Mouse (Mus musculus): ENCODE data around the gene Topors. TPM values are rescaled to one million over a fixed set of nuclear protein-coding genes. Genes with fewer than 3 reads are reported as not detected.
A peak's percentile ranks its signal among the peaks of the same experiment; 100 is the strongest.

The Topors gene
- total RNA-seq, 2 experiments from 2014 or later: 18.0 to 19.9 TPM

DNA sequence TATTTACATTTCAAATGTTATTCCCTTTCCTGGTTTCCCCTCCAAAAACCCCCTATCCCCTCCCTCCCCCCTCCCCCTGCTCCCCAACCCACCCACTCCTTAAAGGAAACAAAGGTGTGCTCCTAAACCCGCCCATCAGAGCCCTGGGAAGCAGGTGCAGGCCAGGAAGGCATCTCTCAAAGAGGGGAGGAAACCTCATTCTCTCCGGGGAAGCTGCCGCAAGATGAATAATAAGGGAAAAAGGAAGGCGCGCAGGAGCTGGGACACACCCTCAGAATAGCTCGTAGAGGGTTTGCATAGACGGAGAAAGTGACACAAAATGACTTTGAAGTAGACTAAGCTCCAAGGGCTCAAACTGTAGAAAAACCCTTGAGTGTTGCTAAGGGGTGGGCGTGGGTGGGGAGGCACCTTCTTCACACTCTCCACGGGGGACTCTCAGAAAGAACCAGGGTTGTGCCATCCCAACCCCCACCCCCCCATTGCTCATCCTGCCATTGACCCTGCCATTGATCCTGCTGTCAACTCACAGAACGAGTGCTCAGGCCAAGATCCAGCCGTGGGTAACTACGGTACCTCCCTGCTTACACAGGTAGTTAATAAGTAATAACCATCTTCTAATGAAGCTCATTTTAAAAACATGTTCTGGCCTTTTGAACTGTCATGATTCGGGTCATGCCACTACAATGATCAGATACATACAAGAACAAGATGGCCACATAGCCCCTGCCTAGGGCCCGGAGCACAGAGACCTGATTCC is 48.5 kb downstream of the Topors start:
- no peak for DNase-seq (ENCODE audit: low spot score in 2 of 2)
- H3K4me3 ChIP-seq: no peak overlapping the region
- no peak overlapping the region for H3K27ac ChIP-seq
- no peak for TF ChIP-seq CTCF (conservative IDR thresholded peaks at IDR 0.05)

DNA sequence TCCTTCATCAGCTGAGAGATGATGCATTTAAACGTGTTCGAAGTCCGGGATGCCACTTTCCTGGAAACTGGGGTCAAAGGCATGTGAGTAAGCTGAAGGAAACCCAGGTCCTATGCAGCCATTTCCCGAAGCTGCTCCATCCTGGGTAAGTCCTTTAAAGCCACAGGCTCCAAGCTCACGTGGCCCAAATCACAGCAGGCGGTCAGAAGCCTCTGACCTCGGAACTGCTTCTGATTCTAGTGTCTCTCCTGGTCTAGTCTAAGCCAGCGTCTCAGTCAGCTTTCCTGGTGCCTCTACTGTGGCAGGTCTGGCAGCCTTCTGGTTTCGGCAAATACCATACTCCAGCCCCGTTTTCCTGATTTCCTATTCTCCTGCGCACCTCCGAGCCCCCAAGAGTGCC is 49.2 kb downstream of the Topors start:
- Histone ChIP-seq H3K27ac (no peak overlapping the region), H3K4me3 (no peak overlapping the region)
- no peak for DNase-seq (ENCODE audit: low spot score in 2 of 2)
- no peak for TF ChIP-seq CTCF (conservative IDR thresholded peaks at IDR 0.05)

DNA sequence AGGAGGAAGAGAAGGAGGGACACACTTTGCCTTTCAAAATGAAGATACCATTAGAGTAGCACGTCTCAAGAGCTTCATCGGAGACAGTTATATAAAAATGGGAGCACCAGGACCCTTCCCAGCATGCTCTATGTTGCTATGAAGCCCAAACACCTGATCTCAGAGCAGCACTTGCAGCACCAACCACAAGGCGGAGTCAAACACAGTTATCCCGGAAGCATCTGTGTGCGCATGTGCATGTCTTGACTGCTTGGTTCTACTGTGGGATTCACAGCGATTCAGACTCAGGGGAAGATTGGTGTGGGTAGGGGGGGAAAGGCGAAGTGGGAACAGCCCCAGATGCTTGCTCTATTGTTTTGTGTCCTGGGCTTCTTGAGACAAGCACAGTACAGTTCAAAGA is 51.3 kb downstream of the Topors start:
- no peak for DNase-seq (ENCODE audit: low spot score in 2 of 2)
- Histone ChIP-seq H3K27ac (no peak overlapping the region), H3K4me3 (no peak overlapping the region)
- peak; percentile 53 for TF ChIP-seq CTCF (conservative IDR thresholded peaks at IDR 0.05)

DNA sequence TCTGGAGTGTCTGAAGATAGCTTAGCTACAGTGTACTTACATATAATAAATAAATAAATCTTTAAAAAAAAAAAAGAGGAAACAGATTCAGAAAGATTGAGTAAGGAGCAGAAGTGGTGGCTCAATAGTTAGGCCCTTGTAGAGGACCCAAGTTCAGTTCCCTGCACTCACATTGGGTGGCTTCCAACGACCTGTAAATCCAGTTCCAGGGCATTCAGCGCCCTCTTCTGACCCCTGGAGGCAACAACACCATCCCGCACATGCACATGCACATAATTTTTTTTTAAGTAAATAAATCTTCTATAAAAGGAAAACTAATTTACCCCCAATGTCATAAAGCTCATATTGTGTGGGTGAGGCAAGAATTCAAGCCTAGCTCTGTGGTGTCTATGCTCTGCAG is 51.7 kb downstream of the Topors start:
- DNase-seq (ENCODE audit: low spot score in 2 of 2): no peak
- Histone ChIP-seq H3K4me3 (no peak overlapping the region), H3K27ac (no peak overlapping the region)
- TF ChIP-seq CTCF (conservative IDR thresholded peaks at IDR 0.05): no peak

DNA sequence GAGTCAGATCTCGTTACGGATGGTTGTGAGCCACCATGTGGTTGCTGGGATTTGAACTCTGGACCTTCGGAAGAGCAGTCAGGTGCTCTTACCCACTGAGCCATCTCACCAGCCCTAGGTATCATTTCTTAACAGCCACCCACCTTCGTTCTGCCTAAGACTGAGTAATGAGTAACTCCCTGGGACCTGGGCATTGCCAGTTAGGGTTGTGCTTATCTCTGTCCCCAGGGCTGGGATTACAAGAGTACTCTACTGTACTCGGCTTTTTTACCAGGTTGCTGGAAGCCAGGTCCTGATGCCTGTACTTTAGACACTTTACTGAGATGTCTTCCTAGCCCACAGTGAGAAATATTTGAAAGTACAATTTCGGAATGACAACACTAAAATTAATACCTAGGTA is 57.5 kb downstream of the Topors start:
- Histone ChIP-seq H3K4me3 (no peak overlapping the region), H3K27ac (no peak overlapping the region)
- no peak for TF ChIP-seq CTCF (conservative IDR thresholded peaks at IDR 0.05)
- no peak for DNase-seq (ENCODE audit: low spot score in 2 of 2)

Other genes starting within 250 kb of the Topors start
- 10 to 100 TPM; 27.0 to 30.3 TPM for gene Aco1, start 126.8 kb downstream of the Topors start, total RNA-seq (2021)
- 1 to 10 TPM; 4.0 to 5.7 TPM for gene Ddx58, start 30.0 kb downstream of the Topors start, total RNA-seq (2021)
- gene Smim27, start 271 bp downstream of the Topors start, total RNA-seq (2021): 10 to 100 TPM; 12.2 to 13.7 TPM
- 100 to 1,000 TPM; 164 to 179 TPM for gene Ndufb6, start 9.6 kb upstream of the Topors start, total RNA-seq (2021)
- 10 to 100 TPM in 1 of 2 experiments, 1 to 10 TPM in 1; 5.9 to 10.1 TPM for gene Tmem215, start 202.3 kb upstream of the Topors start, total RNA-seq (2021)

Data from layer of hippocampus, adult 2 months (tissue).